Mouse (Mus musculus) layer of hippocampus, adult 2 months (tissue): ENCODE results near the gene Tial1. TPM values are rescaled to one million over a fixed set of nuclear protein-coding genes. Genes with fewer than 3 reads are reported as not detected.

Experiments
- DNase-seq, 2 experiments: peaks; one replicate each; pipeline ENCODE4 v3.0.0; 2022; ENCODE audit warnings: low spot score in 2 of 2
- H3K27ac ChIP-seq: fragments of 200-600 bp; 2 replicates; pipeline ENCODE4 v1.8.1; 2022
- H3K4me3 ChIP-seq: fragments of 200-600 bp; 2 replicates; pipeline ENCODE4 v1.8.1; 2022; ENCODE audit warnings: mild to moderate bottlenecking
- CTCF ChIP-seq: fragments of 200-600 bp; conservative IDR thresholded peaks from 2 replicates; pipeline ENCODE4 v1.8.1; 2022; ENCODE audit warnings: antibody characterized with exemption, mild to moderate bottlenecking, moderate library complexity
- microRNA-seq, 2 experiments: library from miRNA; unstranded; fragments of <30 nt; microRNA quantifications; one replicate each; pipeline ENCODE4 v1.2.0; 2021
- total RNA-seq, 2 experiments: library from RNA; stranded (reverse); gene quantifications; 2 replicates each; pipeline ENCODE4 v1.2.3; 2021

Gene Tial1
- total RNA-seq, 2 experiments from 2014 or later, result 111 to 128 TPM

- no peak for DNase-seq
- peak overlapping the region; percentile 28; the same call in 1 of the 2 replicates for H3K27ac ChIP-seq
These were observed 50.7 kb downstream of the Tial1 start for GRCm38 (mm10) chr7:128410708-128411413.

GRCm38 (mm10) chr7:128408265-128408664, 53.3 kb downstream of the Tial1 start:
- DNase-seq, result no peak
- Histone ChIP-seq H3K4me3 (no peak overlapping the region), H3K27ac (no peak overlapping the region)
- TF ChIP-seq CTCF, result peak; percentile 29; the same call in 1 of the 2 replicates

More at GRCm38 (mm10) chr7:128410708-128411413, 50.7 kb downstream of the Tial1 start:
- no peak overlapping the region for H3K4me3 ChIP-seq
- TF ChIP-seq CTCF, result no peak

GRCm38 (mm10) chr7:128403988-128404387, 57.5 kb downstream of the Tial1 start:
- no peak for DNase-seq
- TF ChIP-seq CTCF, result no peak
- no peak overlapping the region for H3K27ac ChIP-seq
- no peak overlapping the region for H3K4me3 ChIP-seq

- Histone ChIP-seq H3K4me3 (no peak overlapping the region), H3K27ac (no peak overlapping the region)
- TF ChIP-seq CTCF, result no peak
- no peak for DNase-seq
These were observed 57.9 kb downstream of the Tial1 start for GRCm38 (mm10) chr7:128403586-128403985.

- TF ChIP-seq CTCF, result no peak
- no peak overlapping the region for H3K4me3 ChIP-seq
- DNase-seq, result no peak
- no peak overlapping the region for H3K27ac ChIP-seq
These were observed 58.4 kb downstream of the Tial1 start for GRCm38 (mm10) chr7:128403128-128403527.

- Histone ChIP-seq H3K4me3 (no peak overlapping the region), H3K27ac (no peak overlapping the region)
- no peak for TF ChIP-seq CTCF
- DNase-seq, result no peak
These were observed 58.9 kb downstream of the Tial1 start for GRCm38 (mm10) chr7:128402577-128402976.

- no peak for DNase-seq
- no peak overlapping the region for H3K27ac ChIP-seq
- no peak for TF ChIP-seq CTCF
These were observed 62.9 kb downstream of the Tial1 start for GRCm38 (mm10) chr7:128398664-128399063.

GRCm38 (mm10) chr7:128397066-128397465, 64.5 kb downstream of the Tial1 start:
- no peak for DNase-seq
- H3K27ac ChIP-seq, result no peak overlapping the region
- no peak overlapping the region for H3K4me3 ChIP-seq
- TF ChIP-seq CTCF, result no peak

More at GRCm38 (mm10) chr7:128398664-128399063, 62.9 kb downstream of the Tial1 start:
- H3K4me3 ChIP-seq, result no peak overlapping the region

GRCm38 (mm10) chr7:128393756-128394155, 67.8 kb downstream of the Tial1 start:
- no peak for TF ChIP-seq CTCF
- H3K4me3 ChIP-seq, result no peak overlapping the region
- no peak overlapping the region for H3K27ac ChIP-seq
- no peak for DNase-seq

GRCm38 (mm10) chr7:128392972-128393314, 68.6 kb downstream of the Tial1 start:
- DNase-seq, result no peak
- no peak overlapping the region for H3K27ac ChIP-seq
- no peak for TF ChIP-seq CTCF
- H3K4me3 ChIP-seq, result no peak overlapping the region

- DNase-seq, result no peak
These were observed 69.2 kb downstream of the Tial1 start for GRCm38 (mm10) chr7:128392071-128392971.

GRCm38 (mm10) chr7:128391267-128392057, 70.1 kb downstream of the Tial1 start:
- DNase-seq, result no peak
- TF ChIP-seq CTCF, result no peak
- H3K27ac ChIP-seq, result peak overlapping the region; percentile 28; the same call in 1 of the 2 replicates
- no peak overlapping the region for H3K4me3 ChIP-seq

More at GRCm38 (mm10) chr7:128392071-128392971, 69.2 kb downstream of the Tial1 start:
- H3K27ac ChIP-seq, result peak overlapping the region; percentile 28; the same call in 1 of the 2 replicates
- no peak for TF ChIP-seq CTCF
- H3K4me3 ChIP-seq, result no peak overlapping the region

Small RNA genes within 50 kb of the gene (microRNA-seq; reads per million reads assigned to microRNA genes)
- gene Gm24365, result 0 reads per million in 2 experiments

Other genes with a start within 250 kb of the Tial1 start
- 10 to 100 TPM; 10.9 to 12.6 TPM for gene Armc5, start 224.4 kb downstream of the Tial1 start, total RNA-seq
- gene 9130023H24Rik, start 223.7 kb downstream of the Tial1 start, total RNA-seq, result 1 to 10 TPM; 3.5 to 4.0 TPM
- gene Tgfb1i1, start 214.9 kb downstream of the Tial1 start, total RNA-seq, result 10 to 100 TPM; 12.1 to 13.9 TPM
- not detected for gene Slc5a2, start 196.1 kb downstream of the Tial1 start, total RNA-seq
- 10 to 100 TPM; 26.5 to 27.0 TPM for gene BC017158, start 163.5 kb downstream of the Tial1 start, total RNA-seq
- 10 to 100 TPM; 43.4 to 44.1 TPM for gene Rgs10, start 43.0 kb downstream of the Tial1 start, total RNA-seq
- 10 to 100 TPM; 10.3 to 11.0 TPM for gene Bag3, start 61.9 kb upstream of the Tial1 start, total RNA-seq
- gene Inpp5f, start 149.6 kb upstream of the Tial1 start, total RNA-seq, result 100 to 1,000 TPM; 108 to 111 TPM